Mouse (Mus musculus) midbrain, embryonic 16.5 days (tissue): Measurements from ENCODE around the gene Uba2. TPM values are rescaled to one million over a fixed set of nuclear protein-coding genes. Genes with fewer than 3 reads are reported as not detected.

Experiments used
- ATAC-seq: fragments of 200-750 bp; cut with Nextera tagmentation; 2 replicates; pipeline ENCODE4 v1.8.0; 2017; ENCODE audit warnings: moderate TSS enrichment
- H3K27ac ChIP-seq: fragments of 300-500 bp; sonication (generic); 2 replicates; pipeline ENCODE4 v1.5.1; 2014; ENCODE audit warnings: mild to moderate bottlenecking, low read length, mixed read lengths
- H3K27me3 ChIP-seq: fragments of 300-500 bp; sonication (generic); 2 replicates; pipeline ENCODE4 v1.6.1; 2014; ENCODE audit warnings: low read depth, low read length, mixed read lengths; ENCODE audit not compliant: control insufficient read depth, insufficient read depth
- H3K36me3 ChIP-seq: fragments of 300-500 bp; sonication (generic); 2 replicates; pipeline ENCODE4 v1.6.1; 2014; ENCODE audit warnings: mild to moderate bottlenecking, low read length, moderate library complexity, mixed read lengths; ENCODE audit not compliant: control insufficient read depth, insufficient read depth
- H3K4me1 ChIP-seq: fragments of 300-500 bp; sonication (generic); 2 replicates; pipeline ENCODE4 v1.6.1; 2014; ENCODE audit warnings: mild to moderate bottlenecking, low read length, mixed read lengths; ENCODE audit not compliant: control insufficient read depth, insufficient read depth
- H3K4me2 ChIP-seq: fragments of 300-500 bp; sonication (generic); 2 replicates; pipeline ENCODE4 v1.6.1; 2014; ENCODE audit warnings: mild to moderate bottlenecking, low read length, mixed read lengths
- H3K4me3 ChIP-seq: fragments of 300-500 bp; sonication (generic); 2 replicates; pipeline ENCODE4 v1.5.1; 2014; ENCODE audit warnings: low read depth, mild to moderate bottlenecking, low read length, moderate library complexity, mixed read lengths
- H3K9ac ChIP-seq: fragments of 300-500 bp; sonication (generic); 2 replicates; pipeline ENCODE4 v1.6.1; 2014; ENCODE audit warnings: low read depth, low read length, mixed read lengths
- H3K9me3 ChIP-seq: fragments of 300-500 bp; sonication (generic); replicated peaks from 2 replicates; pipeline ENCODE4 v1.6.1; 2014; ENCODE audit warnings: mild to moderate bottlenecking, low read length, mixed read lengths; ENCODE audit not compliant: control insufficient read depth, poor library complexity, severe bottlenecking
- WGBS: fragments of 180-500 bp; shearing (Covaris S2); extraction: QIAGEN DNeasy Blood & Tissue Kit; methylation state at CpG from one replicate; pipeline ENCODE4 v1.1.7; 2014; 5-methylcytosine and 5-hydroxymethylcytosine counted together
- polyA plus RNA-seq: library from polyadenylated mRNA; unstranded; fragments of >200 nt; fragmentation: Nextera tagmentation; extraction: Ambion mirVana; gene quantifications from 2 replicates; pipeline ENCODE4 v1.2.1, GENCODE M21; 2015

Uba2 gene
- polyA plus RNA-seq, 1 experiment from 2014 or later = 163 TPM

GRCm38 (mm10) chr7:34141123-34141522 is 28.3 kb downstream of the Uba2 start:
- Histone ChIP-seq H3K27ac (no peak overlapping the region), H3K4me3 (no peak overlapping the region), H3K36me3 (peaks cover 51% of the 10 kb centered on the region), H3K9me3 (no peaks in the 10 kb centered on the region), H3K9ac (no peak overlapping the region), H3K4me1 (no peaks in the 10 kb centered on the region), H3K4me2 (no peak overlapping the region), H3K27me3 (no peaks in the 10 kb centered on the region)
- no peak for ATAC-seq
- WGBS = 96% methylated on average over 13 of the region's 13 CpGs

- H3K4me1 ChIP-seq = no peaks in the 10 kb centered on the region
- H3K4me2 ChIP-seq = no peak overlapping the region
- no peaks in the 10 kb centered on the region for H3K9me3 ChIP-seq
- H3K36me3 ChIP-seq = peaks cover 40% of the 10 kb centered on the region
- no peaks in the 10 kb centered on the region for H3K27me3 ChIP-seq
- no peak overlapping the region for H3K27ac ChIP-seq
- peak; percentile 29; the same call in 1 of the 2 replicates for ATAC-seq
- no peak overlapping the region for H3K4me3 ChIP-seq
- no peak overlapping the region for H3K9ac ChIP-seq
- 92% methylated on average over 6 of the region's 6 CpGs for WGBS
Observed at GRCm38 (mm10) chr7:34139493-34139892, 29.9 kb downstream of the Uba2 start.

- Histone ChIP-seq H3K27ac (no peak overlapping the region), H3K9me3 (no peaks in the 10 kb centered on the region), H3K36me3 (no peaks in the 10 kb centered on the region), H3K4me3 (no peak overlapping the region), H3K9ac (no peak overlapping the region), H3K4me2 (no peak overlapping the region), H3K4me1 (peaks cover 14% of the 10 kb centered on the region), H3K27me3 (no peaks in the 10 kb centered on the region)
- ATAC-seq = no peak
- WGBS = 87% methylated on average over 2 of the region's 2 CpGs
Observed at GRCm38 (mm10) chr7:34134336-34134735, 35.1 kb downstream of the Uba2 start.

GRCm38 (mm10) chr7:34133117-34133762 is 36.2 kb downstream of the Uba2 start, which contains the start of gene Wtip:
Gene Wtip (minus strand): TSS chr7:34133268.
- H3K4me2 ChIP-seq = peak within 1 kb of the TSS; percentile 62
- no peaks in the 10 kb centered on the region for H3K36me3 ChIP-seq
- H3K27ac ChIP-seq = peak within 1 kb of the TSS; percentile 72
- H3K4me3 ChIP-seq = peak within 1 kb of the TSS; percentile 78
- H3K9me3 ChIP-seq = no peaks in the 10 kb centered on the region
- WGBS = 1% methylated on average over 55 of the region's 65 CpGs
- peak within 1 kb of the TSS; percentile 85 for H3K9ac ChIP-seq
- H3K27me3 ChIP-seq = no peaks in the 10 kb centered on the region
- ATAC-seq = peak; percentile 73
- H3K4me1 ChIP-seq = peaks cover 14% of the 10 kb centered on the region

- Histone ChIP-seq H3K36me3 (no peaks in the 10 kb centered on the region), H3K27ac (peak overlapping the region; percentile 72), H3K4me3 (peak overlapping the region; percentile 78), H3K9me3 (no peaks in the 10 kb centered on the region), H3K4me1 (peaks cover 14% of the 10 kb centered on the region), H3K4me2 (peak overlapping the region; percentile 62), H3K9ac (peak overlapping the region; percentile 85), H3K27me3 (no peaks in the 10 kb centered on the region)
- ATAC-seq = peak; percentile 82
- under 1% methylated on average over 61 of the region's 116 CpGs for WGBS
Observed at GRCm38 (mm10) chr7:34132355-34133079, 36.9 kb downstream of the Uba2 start.

- Histone ChIP-seq H3K9ac (peak overlapping the region; percentile 85), H3K4me3 (peak overlapping the region; percentile 78), H3K9me3 (no peaks in the 10 kb centered on the region), H3K4me2 (peak overlapping the region; percentile 62), H3K4me1 (peaks cover 14% of the 10 kb centered on the region), H3K27ac (no peak overlapping the region), H3K27me3 (no peaks in the 10 kb centered on the region), H3K36me3 (no peaks in the 10 kb centered on the region; the same call in 1 of the 2 replicates)
- peak; percentile 15; the same call in 1 of the 2 replicates for ATAC-seq
- WGBS = 12% methylated on average over 3 of the region's 3 CpGs
Observed at GRCm38 (mm10) chr7:34131959-34132354, 37.4 kb downstream of the Uba2 start.

- H3K9ac ChIP-seq = no peak overlapping the region
- no peaks in the 10 kb centered on the region for H3K9me3 ChIP-seq
- H3K4me1 ChIP-seq = peaks cover 14% of the 10 kb centered on the region
- H3K4me2 ChIP-seq = 0 out of 2 replicates have a peak overlapping the region, but pooled peaks have one; percentile 15
- H3K27ac ChIP-seq = no peak overlapping the region
- WGBS = 79% methylated on average over 3 of the region's 3 CpGs
- H3K27me3 ChIP-seq = no peaks in the 10 kb centered on the region
- ATAC-seq = no peak
- no peak overlapping the region for H3K4me3 ChIP-seq
- no peaks in the 10 kb centered on the region; the same call in 1 of the 2 replicates for H3K36me3 ChIP-seq
Observed at GRCm38 (mm10) chr7:34131118-34131517, 38.3 kb downstream of the Uba2 start.

GRCm38 (mm10) chr7:34126291-34126690 is 43.1 kb downstream of the Uba2 start:
- Histone ChIP-seq H3K9me3 (no peaks in the 10 kb centered on the region), H3K4me1 (peaks cover 5% of the 10 kb centered on the region), H3K4me3 (no peak overlapping the region), H3K27ac (no peak overlapping the region), H3K27me3 (no peaks in the 10 kb centered on the region), H3K36me3 (no peaks in the 10 kb centered on the region; the same call in 1 of the 2 replicates), H3K4me2 (no peak overlapping the region), H3K9ac (no peak overlapping the region)
- ATAC-seq = no peak
- 85% methylated on average over 3 of the region's 3 CpGs for WGBS

- Histone ChIP-seq H3K9ac (no peak overlapping the region), H3K36me3 (no peaks in the 10 kb centered on the region; the same call in 1 of the 2 replicates), H3K9me3 (no peaks in the 10 kb centered on the region), H3K4me1 (no peaks in the 10 kb centered on the region), H3K4me3 (no peak overlapping the region), H3K27ac (no peak overlapping the region), H3K4me2 (no peak overlapping the region), H3K27me3 (no peaks in the 10 kb centered on the region)
- ATAC-seq = no peak
- 94% methylated on average over 9 of the region's 9 CpGs for WGBS
Observed at GRCm38 (mm10) chr7:34125346-34125745, 44.1 kb downstream of the Uba2 start.
